Mouse (Mus musculus) liver, postnatal 0 days (tissue): ENCODE measurements around the gene Nr6a1.

Source experiments
- CTCF ChIP-seq: sonication (generic); IDR thresholded peaks from 2 replicates; pipeline ENCODE4 v1.5.1; 2016; ENCODE audit warnings: antibody characterized with exemption, low read depth
- EP300 ChIP-seq: IDR thresholded peaks from 2 replicates; pipeline ENCODE4 v1.6.1; 2016; ENCODE audit warnings: antibody characterized with exemption, low read depth, mild to moderate bottlenecking

- TF ChIP-seq CTCF (no peak), EP300 (no peak)
Measured at GRCm38 (mm10) chr2:38711421-38711861, 216.0 kb downstream of the Nr6a1 start.
